Mouse (Mus musculus): ENCODE measurements around the gene Ctsd. TPM values are rescaled to one million over a fixed set of nuclear protein-coding genes. Genes with fewer than 3 reads are reported as not detected.
A peak's percentile ranks its signal among the peaks of the same experiment; 100 is the strongest.
"Not testable (repeated sequence)": the region's sequence is repeated elsewhere in the genome, so short reads cannot be mapped to it uniquely, and the experiment has no call there.

Ctsd gene
- polyA plus RNA-seq, 1 experiment from 2014 or later = 189 TPM

DNA sequence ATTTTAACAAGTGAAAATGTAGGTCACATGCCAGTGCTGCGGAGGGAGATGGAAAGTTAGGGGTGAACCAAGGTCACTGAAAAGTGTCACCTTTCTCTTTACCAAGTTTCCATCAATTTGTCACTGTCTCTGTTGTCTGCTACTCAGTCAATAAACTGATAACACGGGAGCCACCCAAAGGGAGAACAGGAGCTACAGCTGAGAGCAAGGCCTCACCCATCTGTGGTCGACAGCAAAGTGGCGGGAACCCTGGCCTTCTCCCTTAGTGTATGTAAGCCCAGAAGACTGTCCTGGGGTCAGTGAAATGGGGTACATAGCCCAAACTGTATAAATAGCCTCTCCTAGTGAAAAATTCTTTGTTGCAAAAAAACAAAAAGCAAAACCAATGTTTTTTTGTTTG lies 40.3 kb downstream of the Ctsd start:
- DNase-seq (ENCODE audit: low spot score) = no peak
- 73% methylated on average over 4 of the region's 4 CpGs for WGBS

GRCm38 (mm10) chr7:142342247-142342640 lies 45.6 kb downstream of the Ctsd start:
- Histone ChIP-seq H3K4me1 (ENCODE audit: control insufficient read depth, insufficient read depth, low read length) (no peaks in the 10 kb centered on the region), H3K9me3 (ENCODE audit: control insufficient read depth, low read length) (no peaks in the 10 kb centered on the region), H3K27ac (ENCODE audit: low read depth, low read length) (no peak overlapping the region), H3K4me2 (ENCODE audit: low read depth) (no peak overlapping the region), H3K4me3 (ENCODE audit: low read depth, low read length) (no peak overlapping the region), H3K27me3 (ENCODE audit: control insufficient read depth, insufficient read depth, low read length) (no peaks in the 10 kb centered on the region), H3K36me3 (ENCODE audit: control insufficient read depth, insufficient read depth, low read length) (no peaks in the 10 kb centered on the region), H3K9ac (ENCODE audit: low read length) (no peak overlapping the region)
- DNase-seq (ENCODE audit: low spot score) = no peak
- no peak for ATAC-seq (ENCODE audit: insufficient read depth, low FRiP score, low TSS enrichment)
- 73% methylated on average over 3 of the region's 3 CpGs for WGBS

More for the DNA sequence above, 40.3 kb downstream of the Ctsd start:
- H3K9me3 ChIP-seq (ENCODE audit: control insufficient read depth, low read length) = no peaks in the 10 kb centered on the region
- H3K9ac ChIP-seq (ENCODE audit: low read length) = no peak overlapping the region
- H3K4me3 ChIP-seq (ENCODE audit: low read depth, low read length) = no peak overlapping the region
- no peaks in the 10 kb centered on the region for H3K27me3 ChIP-seq (ENCODE audit: control insufficient read depth, insufficient read depth, low read length)
- H3K4me1 ChIP-seq (ENCODE audit: control insufficient read depth, insufficient read depth, low read length) = 0 out of 2 replicates have a peak, but pooled peaks cover 3% of the 10 kb centered on the region
- ATAC-seq (ENCODE audit: insufficient read depth, low FRiP score, low TSS enrichment) = no peak
- no peak overlapping the region for H3K27ac ChIP-seq (ENCODE audit: low read depth, low read length)
- H3K36me3 ChIP-seq (ENCODE audit: control insufficient read depth, insufficient read depth, low read length) = no peaks in the 10 kb centered on the region
- H3K4me2 ChIP-seq (ENCODE audit: low read depth) = no peak overlapping the region

- H3K27me3 ChIP-seq (ENCODE audit: control insufficient read depth, insufficient read depth, low read length) = no peaks in the 10 kb centered on the region
- H3K9me3 ChIP-seq (ENCODE audit: control insufficient read depth, low read length) = no peaks in the 10 kb centered on the region
- H3K36me3 ChIP-seq (ENCODE audit: control insufficient read depth, insufficient read depth, low read length) = no peaks in the 10 kb centered on the region
- H3K9ac ChIP-seq (ENCODE audit: low read length) = no peak overlapping the region
- no peak overlapping the region for H3K4me2 ChIP-seq (ENCODE audit: low read depth)
- H3K27ac ChIP-seq (ENCODE audit: low read depth, low read length) = no peak overlapping the region
- ATAC-seq (ENCODE audit: insufficient read depth, low FRiP score, low TSS enrichment) (no peak), DNase-seq (ENCODE audit: low spot score) (no peak)
- no peak overlapping the region for H3K4me3 ChIP-seq (ENCODE audit: low read depth, low read length)
- no peaks in the 10 kb centered on the region for H3K4me1 ChIP-seq (ENCODE audit: control insufficient read depth, insufficient read depth, low read length)
- WGBS = 75% methylated on average over 10 of the region's 10 CpGs
Measured at GRCm38 (mm10) chr7:142341564-142342246, 46.1 kb downstream of the Ctsd start.

- ATAC-seq (ENCODE audit: insufficient read depth, low FRiP score, low TSS enrichment) (no peak), DNase-seq (ENCODE audit: low spot score) (no peak)
- no peak overlapping the region for H3K9ac ChIP-seq (ENCODE audit: low read length)
- H3K4me3 ChIP-seq (ENCODE audit: low read depth, low read length) = no peak overlapping the region
- no peaks in the 10 kb centered on the region for H3K36me3 ChIP-seq (ENCODE audit: control insufficient read depth, insufficient read depth, low read length)
- no peaks in the 10 kb centered on the region for H3K4me1 ChIP-seq (ENCODE audit: control insufficient read depth, insufficient read depth, low read length)
- H3K27me3 ChIP-seq (ENCODE audit: control insufficient read depth, insufficient read depth, low read length) = no peaks in the 10 kb centered on the region
- H3K27ac ChIP-seq (ENCODE audit: low read depth, low read length) = no peak overlapping the region
- H3K4me2 ChIP-seq (ENCODE audit: low read depth) = no peak overlapping the region
- H3K9me3 ChIP-seq (ENCODE audit: control insufficient read depth, low read length) = no peaks in the 10 kb centered on the region
- WGBS = 53% methylated on average over 10 of the region's 10 CpGs
Measured at GRCm38 (mm10) chr7:142340269-142340970, 47.4 kb downstream of the Ctsd start.

- no peak overlapping the region for H3K4me2 ChIP-seq (ENCODE audit: low read depth)
- ATAC-seq (ENCODE audit: insufficient read depth, low FRiP score, low TSS enrichment) (no peak), DNase-seq (ENCODE audit: low spot score) (no peak)
- 88% methylated on average over 8 of the region's 8 CpGs for WGBS
- H3K4me3 ChIP-seq (ENCODE audit: low read depth, low read length) = no peak overlapping the region
- H3K9ac ChIP-seq (ENCODE audit: low read length) = no peak overlapping the region; the same call in 1 of the 2 replicates
- H3K27ac ChIP-seq (ENCODE audit: low read depth, low read length) = no peak overlapping the region
- no peaks in the 10 kb centered on the region for H3K36me3 ChIP-seq (ENCODE audit: control insufficient read depth, insufficient read depth, low read length)
- no peaks in the 10 kb centered on the region for H3K27me3 ChIP-seq (ENCODE audit: control insufficient read depth, insufficient read depth, low read length)
- no peaks in the 10 kb centered on the region for H3K9me3 ChIP-seq (ENCODE audit: control insufficient read depth, low read length)
- H3K4me1 ChIP-seq (ENCODE audit: control insufficient read depth, insufficient read depth, low read length) = no peaks in the 10 kb centered on the region
Measured at GRCm38 (mm10) chr7:142335151-142335550, 52.7 kb downstream of the Ctsd start.

- Histone ChIP-seq H3K9me3 (ENCODE audit: control insufficient read depth, low read length) (no peaks in the 10 kb centered on the region), H3K27me3 (ENCODE audit: control insufficient read depth, insufficient read depth, low read length) (no peaks in the 10 kb centered on the region), H3K36me3 (ENCODE audit: control insufficient read depth, insufficient read depth, low read length) (no peaks in the 10 kb centered on the region), H3K27ac (ENCODE audit: low read depth, low read length) (no peak overlapping the region), H3K4me3 (ENCODE audit: low read depth, low read length) (no peak overlapping the region), H3K9ac (ENCODE audit: low read length) (no peak overlapping the region), H3K4me2 (ENCODE audit: low read depth) (no peak overlapping the region), H3K4me1 (ENCODE audit: control insufficient read depth, insufficient read depth, low read length) (no peaks in the 10 kb centered on the region)
- ATAC-seq (ENCODE audit: insufficient read depth, low FRiP score, low TSS enrichment) = peak; percentile 75; the same call in 1 of the 2 replicates
- 6% methylated on average over 3 of the region's 3 CpGs for WGBS
- DNase-seq (ENCODE audit: low spot score) = peak; percentile 94
Measured at GRCm38 (mm10) chr7:142334246-142334645, 53.6 kb downstream of the Ctsd start.

GRCm38 (mm10) chr7:142332741-142333140 lies 55.1 kb downstream of the Ctsd start:
- not testable (repeated sequence) for H3K9me3 ChIP-seq (ENCODE audit: control insufficient read depth, low read length); H3K4me1 ChIP-seq (ENCODE audit: control insufficient read depth, insufficient read depth, low read length); H3K4me3 ChIP-seq (ENCODE audit: low read depth, low read length); H3K36me3 ChIP-seq (ENCODE audit: control insufficient read depth, insufficient read depth, low read length); H3K27me3 ChIP-seq (ENCODE audit: control insufficient read depth, insufficient read depth, low read length); ATAC-seq (ENCODE audit: insufficient read depth, low FRiP score, low TSS enrichment); H3K9ac ChIP-seq (ENCODE audit: low read length); H3K27ac ChIP-seq (ENCODE audit: low read depth, low read length); H3K4me2 ChIP-seq (ENCODE audit: low read depth); DNase-seq (ENCODE audit: low spot score)
- 90% methylated on average over 4 of the region's 9 CpGs for WGBS

GRCm38 (mm10) chr7:142331281-142331680 lies 56.6 kb downstream of the Ctsd start:
- H3K9me3 ChIP-seq (ENCODE audit: control insufficient read depth, low read length) = no peaks in the 10 kb centered on the region
- H3K36me3 ChIP-seq (ENCODE audit: control insufficient read depth, insufficient read depth, low read length) = no peaks in the 10 kb centered on the region
- no peaks in the 10 kb centered on the region for H3K27me3 ChIP-seq (ENCODE audit: control insufficient read depth, insufficient read depth, low read length)
- H3K9ac ChIP-seq (ENCODE audit: low read length) = no peak overlapping the region
- whole genome bisulfite sequencing = 84% methylated on average over 4 of the region's 4 CpGs
- no peak overlapping the region for H3K4me2 ChIP-seq (ENCODE audit: low read depth)
- H3K4me1 ChIP-seq (ENCODE audit: control insufficient read depth, insufficient read depth, low read length) = no peaks in the 10 kb centered on the region
- ATAC-seq (ENCODE audit: insufficient read depth, low FRiP score, low TSS enrichment) = no peak
- DNase-seq (ENCODE audit: low spot score) = no peak
- no peak overlapping the region for H3K27ac ChIP-seq (ENCODE audit: low read depth, low read length)
- no peak overlapping the region for H3K4me3 ChIP-seq (ENCODE audit: low read depth, low read length)

DNA sequence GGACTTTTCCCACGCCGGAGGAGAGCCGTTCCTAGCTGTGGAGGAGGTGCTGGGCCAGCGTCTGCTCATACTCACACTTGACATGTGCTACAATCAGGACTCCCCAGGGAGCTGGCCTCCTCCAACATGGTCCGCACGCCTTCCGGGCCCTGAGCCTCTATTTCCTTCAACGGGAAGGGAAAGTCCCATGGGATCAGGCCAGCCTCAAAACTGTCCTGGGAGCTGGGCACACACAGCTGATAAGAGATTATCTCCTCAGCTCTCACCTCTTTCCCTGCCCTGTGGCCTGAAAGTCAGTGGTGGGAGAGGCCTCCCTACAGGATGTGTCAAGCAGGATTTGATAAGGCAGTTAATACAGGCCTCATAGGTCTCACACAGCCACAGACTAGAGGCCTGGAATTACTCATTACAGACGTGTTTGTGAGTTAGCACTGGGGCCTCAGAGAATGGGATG lies 57.5 kb downstream of the Ctsd start:
- no peaks in the 10 kb centered on the region for H3K4me1 ChIP-seq (ENCODE audit: control insufficient read depth, insufficient read depth, low read length)
- no peak overlapping the region for H3K9ac ChIP-seq (ENCODE audit: low read length)
- H3K36me3 ChIP-seq (ENCODE audit: control insufficient read depth, insufficient read depth, low read length) = no peaks in the 10 kb centered on the region
- DNase-seq (ENCODE audit: low spot score) = no peak
- H3K27me3 ChIP-seq (ENCODE audit: control insufficient read depth, insufficient read depth, low read length) = no peaks in the 10 kb centered on the region
- WGBS = 67% methylated on average over 9 of the region's 9 CpGs
- H3K9me3 ChIP-seq (ENCODE audit: control insufficient read depth, low read length) = no peaks in the 10 kb centered on the region
- H3K27ac ChIP-seq (ENCODE audit: low read depth, low read length) = no peak overlapping the region
- no peak overlapping the region for H3K4me3 ChIP-seq (ENCODE audit: low read depth, low read length)
- ATAC-seq (ENCODE audit: insufficient read depth, low FRiP score, low TSS enrichment) = no peak
- no peak overlapping the region for H3K4me2 ChIP-seq (ENCODE audit: low read depth)
